Mouse (Mus musculus) spleen, adult 2 months (tissue): ENCODE results near the gene Ift140.

Experiments used
- CTCF ChIP-seq: fragments of 200-500 bp; IDR thresholded peaks from 2 replicates; pipeline ENCODE4 v1.5.1; 2011; ENCODE audit warnings: mild to moderate bottlenecking, inconsistent platforms; ENCODE audit not compliant: insufficient read depth, insufficient read length, insufficient replicate concordance; ENCODE audit errors: extremely low read depth
- POLR2A ChIP-seq: fragments of 200-500 bp; IDR thresholded peaks from 2 replicates; pipeline ENCODE4 v1.6.1; 2011; ENCODE audit warnings: low read depth, low read length, inconsistent platforms

GRCm38 (mm10) chr17:25080210-25080609 is 64.3 kb downstream of the Ift140 start:
- TF ChIP-seq POLR2A = no peak
- no peak for TF ChIP-seq CTCF
